Mouse (Mus musculus): ENCODE measurements around the gene Ica1.

GRCm38 (mm10) chr6:8716539-8716938, 61.7 kb downstream of the Ica1 start:
- no peak for TF ChIP-seq CTCF (IDR thresholded peaks at IDR 0.05)
- TF ChIP-seq POLR2A (IDR thresholded peaks at IDR 0.05; ENCODE audit: insufficient read depth, low read depth, low read length): no peak
- no peak for TF ChIP-seq EP300 (IDR thresholded peaks at IDR 0.05; ENCODE audit: insufficient read depth, low read depth, low read length)

Data from heart, adult 2 months (tissue).